Mouse (Mus musculus): ENCODE data around the gene Zfp287. TPM values are rescaled to one million over a fixed set of nuclear protein-coding genes. Genes with fewer than 3 reads are reported as not detected.
A peak's percentile ranks its signal among the peaks of the same experiment; 100 is the strongest.

Gene Zfp287
- total and polyA plus RNA-seq, 2 experiments from 2014 or later, result 14.4 to 32.8 TPM

DNA sequence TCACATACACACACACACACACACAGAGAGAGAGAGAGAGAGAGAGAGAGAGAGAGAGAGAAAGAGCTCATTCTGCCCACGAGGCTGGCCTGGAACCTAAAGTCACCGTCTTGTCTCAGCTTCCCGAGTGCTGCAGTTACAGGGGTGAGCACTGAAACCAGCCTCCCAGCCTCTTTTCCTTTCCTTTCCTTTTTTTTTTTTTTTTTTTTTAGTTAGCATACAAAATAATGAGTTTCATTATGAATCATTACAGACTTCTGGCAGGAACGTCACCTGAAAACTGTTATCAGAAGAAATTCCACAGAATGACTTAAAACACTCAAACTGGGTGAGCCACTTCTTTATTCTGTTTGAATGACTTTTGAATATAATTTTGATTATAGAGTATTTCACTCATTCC lies 51.8 kb downstream of the Zfp287 start:
- TF ChIP-seq CTCF (IDR thresholded peaks at IDR 0.05; ENCODE audit: low read depth), result no peak
- no peaks in the 10 kb centered on the region for H3K9me3 ChIP-seq (ENCODE audit: low read length)
- 70% methylated on average over 4 of the region's 4 CpGs for WGBS

DNA sequence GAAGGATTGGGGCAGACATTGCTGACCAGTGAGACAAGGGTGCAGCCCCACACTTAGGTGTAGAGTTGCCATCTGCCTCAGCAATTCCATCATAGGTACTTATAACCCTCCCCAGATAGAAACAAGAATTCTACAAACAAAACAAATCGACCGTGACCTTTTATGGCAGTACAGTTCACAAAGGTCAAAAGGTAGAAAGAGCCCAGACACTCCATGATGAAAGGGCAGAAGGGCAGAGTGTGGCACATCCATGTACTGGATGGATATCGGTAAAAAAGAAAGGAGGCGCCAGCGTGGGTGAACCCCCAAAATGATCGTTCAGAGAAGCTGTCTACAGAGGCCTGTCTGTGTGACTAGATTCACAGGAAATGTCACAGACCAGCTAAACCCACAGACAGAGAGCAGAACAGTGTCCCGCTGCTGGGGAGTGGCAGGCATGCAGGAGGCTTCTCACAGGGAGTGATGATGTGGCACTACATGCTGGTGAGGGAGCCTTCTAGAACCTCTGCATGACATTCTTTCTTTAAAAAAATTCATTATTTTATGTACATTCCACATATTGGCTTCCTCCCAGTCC lies 52.8 kb downstream of the Zfp287 start:
- ATAC-seq (no peak), DNase-seq (no peak)
- TF ChIP-seq CTCF (IDR thresholded peaks at IDR 0.05; ENCODE audit: low read depth), result no peak
- no peaks in the 10 kb centered on the region for H3K36me3 ChIP-seq (ENCODE audit: insufficient read depth)
- no peaks in the 10 kb centered on the region for H3K9me3 ChIP-seq (ENCODE audit: low read length)
- H3K27me3 ChIP-seq (ENCODE audit: insufficient read depth, low read length), result no peaks in the 10 kb centered on the region
- no peaks in the 10 kb centered on the region for H3K4me1 ChIP-seq (ENCODE audit: insufficient read depth)
- no peak overlapping the region for H3K4me3 ChIP-seq (ENCODE audit: low read depth, low read length)
- H3K4me2 ChIP-seq (ENCODE audit: low read depth), result no peak overlapping the region
- H3K27ac ChIP-seq (ENCODE audit: low read depth, low read length), result no peak overlapping the region
- H3K9ac ChIP-seq, result no peak overlapping the region
- WGBS, result 93% methylated on average over 7 of the region's 7 CpGs

More for the DNA sequence above, 51.8 kb downstream of the Zfp287 start:
- H3K9ac ChIP-seq, result no peak overlapping the region
- H3K27me3 ChIP-seq (ENCODE audit: insufficient read depth, low read length), result no peaks in the 10 kb centered on the region
- no peaks in the 10 kb centered on the region for H3K36me3 ChIP-seq (ENCODE audit: insufficient read depth)
- no peak overlapping the region for H3K27ac ChIP-seq (ENCODE audit: low read depth, low read length)
- H3K4me1 ChIP-seq (ENCODE audit: insufficient read depth), result no peaks in the 10 kb centered on the region
- DNase-seq, result no peak
- peak; percentile 19; the same call in 1 of the 2 replicates for ATAC-seq
- no peak overlapping the region for H3K4me2 ChIP-seq (ENCODE audit: low read depth)
- no peak overlapping the region for H3K4me3 ChIP-seq (ENCODE audit: low read depth, low read length)

DNA sequence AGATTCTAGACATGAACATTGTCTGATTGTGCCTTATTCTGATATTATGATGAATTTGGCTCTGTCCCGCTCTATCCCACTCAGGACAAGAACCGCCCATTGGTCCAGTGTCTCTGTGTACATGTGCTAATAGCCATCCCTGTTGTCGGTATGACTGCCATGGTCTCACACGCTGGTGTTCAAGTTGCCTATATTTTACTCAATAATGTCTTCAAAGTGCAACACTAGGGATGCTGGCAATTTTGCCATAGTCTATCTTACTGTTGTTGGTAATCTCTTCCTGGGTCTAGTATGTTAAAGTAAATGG lies 55.5 kb downstream of the Zfp287 start:
- no peaks in the 10 kb centered on the region for H3K27me3 ChIP-seq (ENCODE audit: insufficient read depth, low read length)
- H3K4me3 ChIP-seq (ENCODE audit: low read depth, low read length), result no peak overlapping the region
- H3K4me1 ChIP-seq (ENCODE audit: insufficient read depth), result no peaks in the 10 kb centered on the region
- H3K9me3 ChIP-seq (ENCODE audit: low read length), result no peaks in the 10 kb centered on the region
- DNase-seq (no peak), ATAC-seq (no peak)
- WGBS, result 86% methylated on average over 4 of the region's 4 CpGs
- no peak overlapping the region for H3K4me2 ChIP-seq (ENCODE audit: low read depth)
- H3K27ac ChIP-seq (ENCODE audit: low read depth, low read length), result no peak overlapping the region
- no peak for TF ChIP-seq CTCF (IDR thresholded peaks at IDR 0.05; ENCODE audit: low read depth)
- H3K36me3 ChIP-seq (ENCODE audit: insufficient read depth), result no peaks in the 10 kb centered on the region
- H3K9ac ChIP-seq, result no peak overlapping the region

DNA sequence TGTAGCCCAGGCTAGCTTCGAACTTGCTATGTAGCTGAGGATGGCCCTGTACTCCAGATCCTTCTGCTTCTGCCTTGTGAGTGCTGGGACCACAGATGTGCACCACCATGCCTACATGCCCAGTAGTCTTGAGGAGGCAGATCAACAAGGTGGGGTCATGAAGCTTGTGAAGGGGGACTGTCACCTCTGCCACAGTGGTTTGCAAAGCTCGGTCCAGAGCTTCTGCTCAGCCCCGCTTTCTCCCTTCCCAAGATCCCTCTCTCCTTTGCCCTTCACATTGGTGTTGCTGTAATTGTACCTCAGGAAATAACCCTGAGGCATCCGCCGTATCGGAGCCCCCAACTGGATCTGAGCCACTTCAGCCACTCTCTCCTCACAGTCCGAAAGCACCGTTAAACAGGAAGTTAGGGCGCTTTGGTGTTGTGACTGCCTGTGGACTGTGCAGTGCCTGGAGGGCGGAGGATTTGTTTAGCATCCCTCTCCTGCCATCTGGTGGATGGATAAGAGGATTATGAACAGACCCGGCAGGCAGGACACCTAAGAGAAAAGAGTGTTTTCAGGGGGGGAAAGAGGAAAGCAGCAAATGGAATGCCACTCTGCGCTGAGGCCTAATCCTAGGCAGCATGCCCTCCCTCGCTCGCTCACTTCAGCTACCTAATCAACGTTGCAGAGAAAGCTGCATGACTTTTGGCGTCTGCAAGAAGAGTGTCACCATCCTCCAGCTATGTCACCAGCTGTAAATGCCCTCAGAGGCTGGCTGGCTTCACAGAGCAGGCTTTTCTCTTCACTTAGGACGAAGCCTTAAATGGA lies 56.0 kb downstream of the Zfp287 start:
- 0 out of 2 replicates have a peak overlapping the region, but pooled peaks have one; percentile 2 for H3K4me3 ChIP-seq (ENCODE audit: low read depth, low read length)
- H3K9me3 ChIP-seq (ENCODE audit: low read length), result no peaks in the 10 kb centered on the region
- 17% methylated on average over 17 of the region's 17 CpGs for WGBS
- H3K27me3 ChIP-seq (ENCODE audit: insufficient read depth, low read length), result no peaks in the 10 kb centered on the region
- peak; percentile 88 for DNase-seq
- no peaks in the 10 kb centered on the region for H3K4me1 ChIP-seq (ENCODE audit: insufficient read depth)
- peak; percentile 89 for TF ChIP-seq CTCF (IDR thresholded peaks at IDR 0.05; ENCODE audit: low read depth)
- H3K36me3 ChIP-seq (ENCODE audit: insufficient read depth), result no peaks in the 10 kb centered on the region
- ATAC-seq, result peak; percentile 97
- no peak overlapping the region for H3K27ac ChIP-seq (ENCODE audit: low read depth, low read length)
- peak overlapping the region; percentile 43 for H3K4me2 ChIP-seq (ENCODE audit: low read depth)
- no peak overlapping the region for H3K9ac ChIP-seq

DNA sequence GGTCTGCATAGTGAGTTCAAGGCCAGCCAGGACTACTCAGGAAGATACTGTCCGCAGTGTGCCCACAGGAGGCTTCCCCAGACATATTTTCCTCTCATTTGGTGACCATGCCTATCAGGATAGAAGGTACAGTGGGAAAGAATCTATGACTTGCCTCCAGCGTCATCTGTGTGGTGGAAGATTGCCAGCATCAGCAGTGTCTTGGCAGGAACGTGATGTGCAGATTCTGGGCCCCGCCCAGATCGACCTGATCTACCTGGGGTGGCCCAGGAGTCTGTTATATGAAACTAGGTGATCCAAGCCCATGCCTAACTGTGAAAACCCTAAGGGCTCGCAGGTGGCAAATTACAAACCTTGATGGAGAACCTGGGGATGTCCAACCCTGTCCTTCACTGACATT lies 61.7 kb downstream of the Zfp287 start:
- no peak overlapping the region for H3K9ac ChIP-seq
- H3K27me3 ChIP-seq (ENCODE audit: insufficient read depth, low read length), result no peaks in the 10 kb centered on the region
- H3K36me3 ChIP-seq (ENCODE audit: insufficient read depth), result no peaks in the 10 kb centered on the region
- H3K4me1 ChIP-seq (ENCODE audit: insufficient read depth), result no peaks in the 10 kb centered on the region
- no peak overlapping the region for H3K4me2 ChIP-seq (ENCODE audit: low read depth)
- H3K9me3 ChIP-seq (ENCODE audit: low read length), result no peaks in the 10 kb centered on the region
- WGBS, result 82% methylated on average over 6 of the region's 6 CpGs
- H3K4me3 ChIP-seq (ENCODE audit: low read depth, low read length), result no peak overlapping the region
- DNase-seq (no peak), ATAC-seq (no peak)
- no peak overlapping the region for H3K27ac ChIP-seq (ENCODE audit: low read depth, low read length)
- TF ChIP-seq CTCF (IDR thresholded peaks at IDR 0.05; ENCODE audit: low read depth), result no peak

DNA sequence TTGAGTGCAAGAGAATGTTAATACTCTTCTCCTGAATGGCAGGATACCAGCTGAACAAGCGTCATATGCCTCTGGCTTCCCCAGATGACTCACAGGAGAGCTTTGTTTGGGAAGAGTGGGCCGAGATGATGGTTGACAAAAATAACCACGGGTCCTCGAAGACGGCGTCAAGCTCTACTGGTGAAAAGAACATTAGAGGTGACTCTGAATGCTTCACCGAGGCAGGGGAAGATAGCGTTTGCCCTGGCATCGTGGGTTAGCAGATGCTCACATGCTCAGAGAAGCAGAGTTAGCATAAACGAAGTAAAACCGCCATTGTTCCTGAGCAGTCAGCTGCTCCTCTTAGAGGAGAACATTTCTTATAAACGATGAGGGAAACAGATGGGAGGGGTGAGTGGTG lies 62.2 kb downstream of the Zfp287 start:
- H3K27ac ChIP-seq (ENCODE audit: low read depth, low read length), result no peak overlapping the region
- no peaks in the 10 kb centered on the region for H3K9me3 ChIP-seq (ENCODE audit: low read length)
- 27% methylated on average over 12 of the region's 12 CpGs for WGBS
- DNase-seq (peak; percentile 47), ATAC-seq (peak; percentile 38; the same call in 1 of the 2 replicates)
- H3K36me3 ChIP-seq (ENCODE audit: insufficient read depth), result no peaks in the 10 kb centered on the region
- no peaks in the 10 kb centered on the region for H3K4me1 ChIP-seq (ENCODE audit: insufficient read depth)
- no peak overlapping the region for H3K4me3 ChIP-seq (ENCODE audit: low read depth, low read length)
- no peak overlapping the region for H3K9ac ChIP-seq
- no peak overlapping the region for H3K4me2 ChIP-seq (ENCODE audit: low read depth)
- no peak for TF ChIP-seq CTCF (IDR thresholded peaks at IDR 0.05; ENCODE audit: low read depth)
- no peaks in the 10 kb centered on the region for H3K27me3 ChIP-seq (ENCODE audit: insufficient read depth, low read length)

DNA sequence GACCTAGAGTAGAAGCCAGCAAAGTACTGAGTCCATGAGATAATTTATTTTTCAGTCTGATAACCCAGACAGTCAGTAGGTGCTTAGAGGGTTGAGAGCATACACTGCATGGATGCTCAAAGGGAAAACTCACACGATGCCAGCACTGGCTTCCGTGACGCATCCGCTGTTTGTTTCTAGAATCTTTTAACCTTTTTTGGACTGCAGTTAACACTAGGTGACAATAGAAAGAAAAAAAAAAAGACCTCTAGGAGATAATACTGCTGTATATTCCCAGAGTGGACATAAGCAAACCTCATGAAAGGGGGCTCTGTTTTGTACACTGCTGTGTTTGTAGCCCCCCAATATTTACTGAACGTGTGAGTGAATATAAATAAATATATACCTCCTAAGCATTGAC lies 62.7 kb downstream of the Zfp287 start:
- Histone ChIP-seq H3K9ac (no peak overlapping the region), H3K4me2 (ENCODE audit: low read depth) (no peak overlapping the region), H3K27me3 (ENCODE audit: insufficient read depth, low read length) (no peaks in the 10 kb centered on the region), H3K4me3 (ENCODE audit: low read depth, low read length) (no peak overlapping the region), H3K36me3 (ENCODE audit: insufficient read depth) (no peaks in the 10 kb centered on the region), H3K9me3 (ENCODE audit: low read length) (no peaks in the 10 kb centered on the region), H3K4me1 (ENCODE audit: insufficient read depth) (no peaks in the 10 kb centered on the region), H3K27ac (ENCODE audit: low read depth, low read length) (no peak overlapping the region)
- WGBS, result 86% methylated on average over 5 of the region's 5 CpGs
- DNase-seq (no peak), ATAC-seq (no peak)
- TF ChIP-seq CTCF (IDR thresholded peaks at IDR 0.05; ENCODE audit: low read depth), result no peak
